In the genomic region with DNA sequence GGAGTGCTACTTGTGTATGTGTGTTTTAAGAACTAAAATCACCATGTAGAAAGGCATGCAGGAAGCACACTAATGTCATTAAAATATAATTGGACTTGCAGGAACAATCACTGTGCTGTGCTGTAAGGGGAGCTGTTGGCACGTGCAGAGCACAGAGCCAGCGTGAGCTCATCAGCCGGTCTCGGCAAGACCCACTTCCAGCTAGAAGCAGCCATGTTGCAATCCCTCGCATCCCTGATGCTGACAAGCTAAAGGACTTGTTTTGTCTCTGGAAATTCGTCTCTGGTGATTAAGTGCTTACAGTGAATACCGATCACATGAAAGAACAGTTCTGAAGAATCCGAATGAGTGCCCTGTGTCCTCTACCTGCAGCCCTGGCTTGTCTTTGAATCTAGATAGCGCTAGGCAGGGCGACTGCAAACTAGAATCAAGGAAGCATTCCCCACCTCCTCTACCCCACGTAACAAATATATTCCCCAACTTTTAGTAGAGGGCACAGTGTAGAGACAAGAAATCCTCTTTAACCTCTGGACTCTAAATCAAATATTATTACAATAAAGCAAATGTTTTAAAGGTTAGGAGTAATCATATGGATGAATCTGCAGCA, we compare ENCODE assay signal across 8 mouse cellular contexts.
DNase-seq lines count a peak whose midpoint lies in the region; ATAC-seq lines count a peak whose summit lies in the region.

No protein-coding gene starts in this region.

- no peak overlapping the region for H3K9ac ChIP-seq in neural tube, embryonic 12.5 days

- H3K9me3 ChIP-seq in neural tube, embryonic 12.5 days: no peaks in the 10 kb centered on the region

- ATAC-seq in neural tube, embryonic 12.5 days (ENCODE audit: low FRiP score, low read depth): peak; percentile 91

- DNase-seq in adrenal gland, postnatal 36 days: peak; percentile 16 to 38
- peak; percentile 75 to 78 for DNase-seq in cerebellum, postnatal 14 days
- DNase-seq in frontal cortex, postnatal 14 days (ENCODE audit: low spot score in 2 of 2): peak; percentile 40 to 62
- DNase-seq in kidney, adult 18-20 months: peak; percentile 35
- DNase-seq in left cerebral cortex, postnatal 14 days (ENCODE audit: low spot score in 2 of 2): peak; percentile 65 to 89
- no peak for DNase-seq in thymus, postnatal 0 days (ENCODE audit: low spot score)
- DNase-seq in thymus, adult 18-20 months: no peak

- H3K27me3 ChIP-seq in neural tube, embryonic 12.5 days (replicated peaks): no peaks in the 10 kb centered on the region

- H3K4me1 ChIP-seq in neural tube, embryonic 12.5 days: no peaks in the 10 kb centered on the region

- intact Hi-C loops in left cerebral cortex, postnatal 14 days (cut with DNase I): loop anchor here (10.0 kb wide), 1 partner anchor 335 kb away; no protein-coding TSS in a partner anchor

- no peak overlapping the region for H3K27ac ChIP-seq in neural tube, embryonic 12.5 days

- no peaks in the 10 kb centered on the region for H3K36me3 ChIP-seq in neural tube, embryonic 12.5 days

- no peak overlapping the region for H3K4me2 ChIP-seq in neural tube, embryonic 12.5 days (replicated peaks)

- no peak overlapping the region for H3K4me3 ChIP-seq in neural tube, embryonic 12.5 days

- 52% methylated on average over 11 of the region's 11 CpGs for WGBS in neural tube, embryonic 12.5 days

Comparison
In these comparisons a context has a peak if more than half of its experiments do, and no peak if none do; other contexts are left out.
1. DNase-seq: peak in adrenal gland, postnatal 36 days (2 of 2), cerebellum, postnatal 14 days (2 of 2), frontal cortex, postnatal 14 days (2 of 2), kidney, adult 18-20 months (single experiment) and left cerebral cortex, postnatal 14 days (2 of 2); none in thymus, postnatal 0 days (single experiment) and thymus, adult 18-20 months (0 of 2).